ENCODE assay signal across 22 mouse cellular contexts in the genomic region with DNA sequence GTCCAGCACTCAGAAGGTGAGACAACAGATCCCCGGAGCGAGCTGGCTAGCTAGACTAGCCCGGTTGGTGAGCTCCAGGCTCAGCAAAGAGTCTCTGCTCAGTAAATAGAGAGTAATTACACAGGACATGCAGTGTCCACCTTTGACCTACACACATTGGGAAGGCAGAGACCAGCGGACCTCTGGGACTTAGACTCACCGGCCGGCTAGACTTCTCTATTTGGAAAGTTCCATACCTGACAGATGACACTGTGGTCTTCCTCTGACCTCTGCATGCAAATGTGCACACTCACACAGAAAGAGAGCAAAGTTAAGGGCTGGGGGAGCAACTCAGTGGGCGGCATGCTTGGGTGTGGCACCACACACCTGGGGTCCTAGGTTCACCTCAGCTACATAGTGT.
"Had no signal": no experiment of that assay in that cellular context is flagged by ENCODE, and none has a peak within 500 bp of the region (broad histone marks: within the 10 kb centered on the region; RNA-seq: fewer than 3 reads in every experiment).

No protein-coding gene starts in this region.

- ATAC-seq: inflammation-experienced regulatory T-cells, adult 6 months; intestine, postnatal 0 days; lung, postnatal 0 days; midbrain, embryonic 15.5 days had no signal

- H3K9me3 ChIP-seq: kidney, embryonic 15.5 days; limb, embryonic 10.5 days; limb, embryonic 13.5 days; midbrain, embryonic 12.5 days; midbrain, embryonic 15.5 days; neural tube, embryonic 12.5 days; neural tube, embryonic 15.5 days had no signal

- H3K27me3 ChIP-seq: kidney, embryonic 15.5 days; limb, embryonic 13.5 days; midbrain, embryonic 12.5 days; midbrain, embryonic 15.5 days; neural tube, embryonic 12.5 days; neural tube, embryonic 15.5 days had no signal

- H3K9ac ChIP-seq: kidney, embryonic 15.5 days; limb, embryonic 13.5 days; lung, embryonic 14.5 days; midbrain, embryonic 12.5 days; midbrain, embryonic 15.5 days; neural tube, embryonic 12.5 days; neural tube, embryonic 15.5 days had no signal

- DNase-seq: kidney, adult 2 months; kidney, postnatal 10 days; kidney, postnatal 36 days; layer of hippocampus, postnatal 36 days; lung, embryonic 14.5 days; right cerebral cortex, adult 18-20 months; right cerebral cortex, postnatal 14 days; right cerebral cortex, postnatal 4 days; thymus, adult 18-20 months; thymus, postnatal 36 days had no signal

- H3K4me2 ChIP-seq: kidney, embryonic 15.5 days; limb, embryonic 13.5 days; lung, embryonic 14.5 days; midbrain, embryonic 12.5 days; midbrain, embryonic 15.5 days; neural tube, embryonic 12.5 days; neural tube, embryonic 15.5 days had no signal

- H3K27ac ChIP-seq: kidney, embryonic 15.5 days; left cerebral cortex, adult 2 months; limb, embryonic 10.5 days; limb, embryonic 13.5 days; macrophage; midbrain, embryonic 12.5 days; midbrain, embryonic 15.5 days; neural tube, embryonic 12.5 days; neural tube, embryonic 15.5 days had no signal

- H3K36me3 ChIP-seq: kidney, embryonic 15.5 days; limb, embryonic 10.5 days; limb, embryonic 13.5 days; midbrain, embryonic 12.5 days; midbrain, embryonic 15.5 days; neural tube, embryonic 12.5 days; neural tube, embryonic 15.5 days had no signal

- H3K4me3 ChIP-seq: kidney, embryonic 15.5 days; left cerebral cortex, adult 2 months; limb, embryonic 10.5 days; limb, embryonic 13.5 days; midbrain, embryonic 12.5 days; midbrain, embryonic 15.5 days; neural tube, embryonic 12.5 days; neural tube, embryonic 15.5 days had no signal

- H3K4me1 ChIP-seq: limb, embryonic 13.5 days; midbrain, embryonic 12.5 days; midbrain, embryonic 15.5 days; neural tube, embryonic 15.5 days had no signal
